Mouse (Mus musculus): ENCODE measurements around the gene Sac3d1.
"Not testable (repeated sequence)": the region's sequence is repeated elsewhere in the genome, so short reads cannot be mapped to it uniquely, and the experiment has no call there.

Sac3d1 gene

DNA sequence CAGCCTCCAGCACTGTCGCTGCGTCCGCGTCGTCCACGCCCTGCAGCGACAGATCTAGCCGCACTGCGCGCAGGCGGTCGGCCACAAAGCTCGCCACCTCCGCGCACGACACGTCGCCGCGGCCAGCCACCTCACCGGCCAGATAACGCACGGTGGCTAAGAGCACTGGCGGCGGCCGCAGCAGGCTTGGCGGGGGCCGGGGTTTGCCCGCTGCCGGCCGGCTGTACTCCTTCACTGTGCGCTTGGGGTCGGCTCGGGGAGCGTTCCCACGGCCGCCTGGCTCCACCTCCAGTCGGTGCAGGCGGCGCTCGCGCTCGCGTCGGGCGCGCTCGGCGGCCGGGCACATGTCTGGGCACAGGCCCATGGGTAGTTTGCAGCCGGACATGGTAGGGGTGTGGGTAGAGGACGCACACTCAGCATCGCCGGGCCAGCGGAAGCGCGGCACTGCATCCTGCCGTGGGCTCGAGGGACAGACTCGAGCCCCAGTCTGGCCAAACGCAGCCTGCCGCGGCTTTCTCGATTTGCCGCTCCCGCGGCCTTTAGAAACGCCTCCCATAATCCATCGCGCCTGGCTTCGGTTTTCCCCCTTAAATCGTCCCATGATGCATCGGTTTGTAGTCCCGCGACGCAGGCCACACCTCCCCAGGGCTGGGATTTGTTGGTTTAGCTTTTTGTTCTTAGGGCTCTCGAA, at the start of gene Sac3d1:
Gene Sac3d1 (minus strand): TSS at position 665 of the 691 bp plus-strand sequence.
- DNase-seq (ENCODE audit: extremely low read depth, insufficient read length, low spot score): peak; percentile 92

DNA sequence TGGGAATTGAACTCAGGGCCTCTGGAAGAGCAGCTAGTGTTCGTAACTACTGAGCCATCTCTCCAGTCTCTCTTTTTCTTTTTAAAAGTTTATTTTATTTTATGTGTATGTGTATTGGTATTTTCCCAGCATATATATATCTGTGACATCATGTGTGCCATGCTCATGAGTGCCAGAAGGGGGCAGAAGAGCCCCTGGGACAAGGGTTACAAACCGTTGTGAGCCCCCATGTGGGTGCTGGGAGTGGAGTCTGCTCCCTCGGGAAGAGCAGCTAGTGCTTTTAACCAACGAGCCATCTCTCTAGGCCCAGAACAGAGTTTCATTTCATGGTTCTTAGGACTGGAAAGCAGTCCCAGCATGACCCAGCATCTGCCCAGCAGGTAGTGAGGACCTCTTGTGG, 48.3 kb upstream of the Sac3d1 start:
- no peak for DNase-seq (ENCODE audit: extremely low read depth, insufficient read length, low spot score)

DNA sequence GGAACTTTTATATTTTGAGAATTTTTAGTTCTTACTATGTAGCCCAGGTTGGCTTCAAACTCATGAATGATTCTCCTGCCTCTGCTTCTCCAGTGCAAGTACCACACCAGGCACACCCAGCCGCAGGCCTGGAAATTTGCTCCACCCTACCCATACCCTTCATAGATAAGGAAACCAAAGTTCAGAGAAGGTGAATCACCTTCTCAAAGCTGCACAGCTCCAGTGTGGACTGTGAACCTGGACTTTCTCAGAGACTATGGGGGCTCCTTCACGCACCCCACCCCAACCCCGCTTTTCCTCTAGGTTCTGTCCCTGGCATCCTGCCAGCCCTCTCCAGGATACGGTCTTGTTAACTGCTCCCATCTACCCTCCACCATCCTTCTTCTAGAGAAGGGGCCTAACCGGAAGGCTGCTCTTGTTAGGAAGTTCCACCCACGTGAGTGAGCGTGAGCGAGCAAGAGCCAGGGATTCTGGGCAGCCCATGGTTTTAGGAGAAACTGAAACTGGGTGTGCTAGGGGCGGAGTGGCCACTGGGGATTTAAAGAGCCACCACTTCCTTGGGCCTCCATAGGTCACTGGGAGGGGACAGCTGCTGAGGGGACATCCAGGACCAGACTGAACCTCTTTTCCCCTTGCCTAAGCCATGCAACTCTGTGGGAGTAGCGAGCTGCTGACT, 45.6 kb upstream of the Sac3d1 start:
- no peak for DNase-seq (ENCODE audit: extremely low read depth, insufficient read length, low spot score)

DNA sequence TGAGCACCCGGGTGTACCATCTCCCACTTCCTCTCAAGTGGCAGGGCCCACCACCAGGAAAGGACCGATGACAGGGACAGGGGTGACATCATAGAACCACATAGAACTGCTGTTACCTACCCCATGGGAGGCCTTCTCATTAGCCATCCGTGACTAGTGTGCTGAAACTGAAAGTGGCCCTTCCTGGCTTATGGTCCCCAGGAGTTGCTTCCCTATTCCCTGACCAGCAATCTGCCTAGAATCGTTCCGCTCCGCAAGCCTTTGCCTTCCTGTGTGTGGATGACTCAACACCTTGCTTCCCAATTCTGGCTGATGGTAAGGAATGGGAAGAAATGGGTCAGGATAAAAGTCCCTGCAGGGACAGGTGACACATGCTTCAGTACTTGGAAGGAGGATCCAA, 38.8 kb upstream of the Sac3d1 start:
- peak; percentile 53 for DNase-seq (ENCODE audit: extremely low read depth, insufficient read length, low spot score)

DNA sequence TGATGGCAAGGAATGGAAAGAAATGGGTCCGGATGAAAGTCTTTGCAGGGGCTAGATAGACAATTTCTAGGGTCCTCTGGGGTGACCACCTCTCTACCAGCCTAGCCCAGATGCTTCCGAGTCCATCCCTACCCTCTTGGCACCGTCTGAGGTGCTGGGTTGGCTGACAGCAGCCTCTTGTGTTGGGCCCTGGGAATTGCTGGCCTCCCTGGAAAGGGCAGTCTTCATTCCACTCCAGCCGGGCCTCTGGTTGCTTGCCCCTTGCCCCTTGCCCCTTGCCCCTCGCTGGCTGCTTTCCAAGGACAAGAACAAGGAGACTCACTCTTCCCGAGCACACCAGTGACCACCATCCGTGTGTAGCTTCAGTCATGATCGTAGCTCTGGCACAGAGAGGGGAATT, 37.9 kb upstream of the Sac3d1 start:
- DNase-seq (ENCODE audit: extremely low read depth, insufficient read length, low spot score): no peak

DNA sequence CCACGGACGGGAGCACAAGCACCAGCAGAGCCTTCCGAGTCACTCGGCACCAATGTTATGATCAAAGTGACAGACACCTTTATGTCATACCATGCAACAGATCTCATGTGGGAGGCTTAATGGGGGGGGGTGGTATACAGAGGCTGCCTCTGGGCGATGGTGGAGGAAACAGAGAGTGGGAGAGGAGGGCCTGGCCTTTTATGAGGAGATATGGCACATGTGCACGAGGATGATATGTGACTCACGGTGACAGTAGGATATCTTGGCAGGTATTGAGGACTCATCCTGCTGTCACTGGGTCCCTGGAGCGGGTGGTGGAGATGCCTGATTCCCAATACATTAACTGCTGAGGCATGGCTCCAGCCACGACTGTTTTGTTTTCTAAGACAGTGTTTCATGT, 36.7 kb upstream of the Sac3d1 start:
- no peak for DNase-seq (ENCODE audit: extremely low read depth, insufficient read length, low spot score)

DNA sequence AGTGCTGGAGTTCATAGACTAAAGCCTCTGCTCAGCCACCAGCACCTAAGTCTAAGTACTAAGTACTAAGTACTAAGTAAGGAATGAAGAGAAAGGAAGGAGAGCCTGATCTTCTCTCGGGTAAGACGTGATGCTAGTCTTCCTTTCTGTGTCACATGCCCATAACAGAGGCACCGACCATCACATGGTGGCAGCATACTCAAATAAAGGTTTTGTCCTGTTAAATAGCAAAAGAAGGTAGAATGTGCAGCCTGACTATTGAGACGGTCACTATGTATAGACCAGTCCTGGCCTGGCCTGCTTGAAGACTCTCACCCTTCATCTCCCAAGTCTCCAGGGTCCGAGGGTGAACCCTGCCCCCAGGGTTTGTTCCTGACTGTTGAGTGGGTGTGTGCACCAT, 26.4 kb upstream of the Sac3d1 start:
- DNase-seq (ENCODE audit: extremely low read depth, insufficient read length, low spot score): no peak

DNA sequence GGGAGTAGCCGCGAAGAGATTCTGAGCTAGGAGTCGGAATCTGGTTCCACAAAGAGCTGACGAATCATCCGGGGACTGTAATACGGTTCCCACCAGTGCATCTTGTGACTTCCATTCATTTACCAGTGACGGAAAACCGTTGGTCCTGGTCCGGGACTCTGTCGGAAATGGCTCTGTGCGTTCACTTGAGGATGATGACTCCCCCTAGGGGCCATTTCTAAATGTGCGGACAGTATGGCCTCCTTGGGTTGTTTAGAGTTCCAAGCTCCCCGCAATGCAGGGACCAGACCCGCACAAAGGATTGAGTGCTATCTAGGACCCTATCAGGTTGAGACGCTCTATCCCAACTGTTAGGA, 22.9 kb upstream of the Sac3d1 start, which contains the start of gene Arl2:
Gene Arl2 (minus strand): TSS at position 155 of the 356 bp plus-strand sequence.
- no peak for DNase-seq (ENCODE audit: extremely low read depth, insufficient read length, low spot score)

DNA sequence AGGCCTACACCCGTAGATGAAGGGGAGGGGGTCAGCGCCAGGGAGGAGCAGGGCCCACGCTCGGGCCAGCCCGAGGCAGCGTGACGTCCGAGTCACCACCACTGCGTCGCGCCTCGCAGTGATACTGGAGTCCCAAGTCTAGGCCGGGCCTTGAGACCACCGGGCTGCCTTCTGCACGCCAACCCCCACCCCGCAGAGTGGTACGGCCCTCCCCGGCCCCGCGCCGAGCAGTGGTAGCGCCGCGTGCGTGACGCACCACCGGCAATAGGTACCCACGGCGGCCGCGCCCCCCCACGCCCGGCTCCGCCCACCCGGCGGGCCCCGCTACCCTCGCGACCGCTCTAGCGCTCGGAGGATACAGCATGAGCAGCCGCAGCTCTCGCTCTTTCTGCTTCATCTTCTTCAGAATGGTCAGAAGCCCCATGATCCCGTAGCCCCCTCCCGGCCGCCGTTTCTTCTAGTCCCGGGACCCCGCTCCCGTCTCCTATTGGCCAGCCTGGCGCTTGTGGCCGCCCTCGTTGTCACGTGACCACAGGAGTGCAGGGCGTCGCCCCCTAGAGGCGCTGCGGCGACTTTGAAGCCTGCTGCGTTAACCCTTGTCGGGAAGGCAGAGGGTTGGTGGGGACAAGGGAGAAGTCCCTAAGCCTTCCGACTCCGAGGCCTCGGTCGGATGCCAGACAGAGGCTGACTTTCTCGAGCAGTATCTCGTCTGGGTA, 22.4 kb upstream of the Sac3d1 start, which contains the start of gene Batf2:
Gene Batf2 (plus strand): TSS at position 306 of the 716 bp plus-strand sequence.
- peak; percentile 94 for DNase-seq (ENCODE audit: extremely low read depth, insufficient read length, low spot score)

DNA sequence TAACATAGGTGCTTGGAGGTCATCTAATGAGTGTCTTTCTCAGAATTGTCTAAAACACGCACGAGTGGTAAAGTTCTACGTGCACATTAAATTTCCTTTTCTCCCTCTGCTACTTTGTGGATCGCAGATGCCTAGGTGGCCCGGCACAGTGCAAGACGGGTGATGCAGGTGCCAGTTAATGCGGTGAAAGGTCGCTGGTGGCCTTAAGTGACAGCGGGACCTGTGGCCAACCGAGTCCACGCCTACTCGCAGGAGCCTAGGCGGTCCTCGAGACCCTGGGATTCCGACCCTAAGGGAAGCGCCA, 21.9 kb upstream of the Sac3d1 start:
- DNase-seq (ENCODE audit: extremely low read depth, insufficient read length, low spot score): no peak

DNA sequence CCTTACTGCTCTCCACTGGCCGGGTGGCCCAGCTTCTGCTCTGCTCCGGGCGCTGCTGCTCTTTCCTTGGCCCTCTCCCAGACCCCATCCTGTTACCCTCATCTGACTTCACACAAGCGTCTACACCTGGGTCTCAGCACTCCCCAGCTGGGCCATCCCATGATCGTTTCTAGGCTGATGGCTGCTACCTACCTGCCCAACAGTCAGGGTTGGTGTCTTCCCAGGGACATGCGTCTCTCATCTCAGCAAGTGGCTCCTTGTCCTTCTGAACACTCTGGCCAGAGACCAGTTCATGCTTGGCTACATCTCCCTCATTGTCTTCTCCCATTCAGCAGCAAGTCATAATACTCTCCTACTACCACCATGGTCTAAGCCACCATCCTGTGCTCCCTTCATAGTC, 21.3 kb upstream of the Sac3d1 start:
- DNase-seq (ENCODE audit: extremely low read depth, insufficient read length, low spot score): no peak

DNA sequence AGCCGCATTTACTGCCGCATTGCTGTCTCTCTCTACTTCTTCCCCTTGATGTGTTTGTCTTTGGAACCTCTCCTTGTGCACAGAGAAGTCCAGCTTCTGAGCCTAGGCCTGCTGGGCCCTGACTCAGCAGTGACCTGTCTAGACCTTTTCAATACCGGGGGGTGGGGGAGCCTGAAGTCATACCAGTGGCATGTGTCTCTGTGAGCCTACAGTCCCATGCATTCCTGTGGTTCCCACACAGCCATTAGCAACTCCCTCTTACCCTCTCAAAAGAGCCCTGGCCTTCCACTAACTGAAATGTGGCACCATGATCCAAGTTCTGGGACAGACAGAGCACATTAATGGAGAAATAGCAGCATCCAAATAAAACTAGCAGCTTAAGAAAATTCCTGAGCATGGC, 17.9 kb upstream of the Sac3d1 start:
- peak; percentile 74 for DNase-seq (ENCODE audit: extremely low read depth, insufficient read length, low spot score)

DNA sequence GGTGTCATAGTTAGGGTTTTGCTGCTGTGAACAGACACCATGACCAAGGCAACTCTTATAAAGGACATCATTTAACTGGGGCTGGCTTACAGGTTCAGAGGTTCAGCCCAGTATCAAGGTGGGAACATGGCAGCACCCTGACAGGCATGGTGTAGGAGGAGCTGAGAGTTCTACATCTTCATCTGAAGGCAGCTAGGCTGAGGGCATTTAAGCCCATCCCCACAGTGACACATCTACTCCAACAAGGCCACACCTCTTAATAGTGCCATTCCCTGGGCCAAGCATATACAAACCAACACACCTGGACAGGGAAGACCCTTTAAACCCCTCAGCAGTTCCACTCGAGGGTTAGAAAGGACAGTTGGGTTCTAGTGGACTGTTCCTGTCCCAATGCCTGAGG, 14.7 kb upstream of the Sac3d1 start:
- not testable (repeated sequence) for DNase-seq (ENCODE audit: extremely low read depth, insufficient read length, low spot score)

DNA sequence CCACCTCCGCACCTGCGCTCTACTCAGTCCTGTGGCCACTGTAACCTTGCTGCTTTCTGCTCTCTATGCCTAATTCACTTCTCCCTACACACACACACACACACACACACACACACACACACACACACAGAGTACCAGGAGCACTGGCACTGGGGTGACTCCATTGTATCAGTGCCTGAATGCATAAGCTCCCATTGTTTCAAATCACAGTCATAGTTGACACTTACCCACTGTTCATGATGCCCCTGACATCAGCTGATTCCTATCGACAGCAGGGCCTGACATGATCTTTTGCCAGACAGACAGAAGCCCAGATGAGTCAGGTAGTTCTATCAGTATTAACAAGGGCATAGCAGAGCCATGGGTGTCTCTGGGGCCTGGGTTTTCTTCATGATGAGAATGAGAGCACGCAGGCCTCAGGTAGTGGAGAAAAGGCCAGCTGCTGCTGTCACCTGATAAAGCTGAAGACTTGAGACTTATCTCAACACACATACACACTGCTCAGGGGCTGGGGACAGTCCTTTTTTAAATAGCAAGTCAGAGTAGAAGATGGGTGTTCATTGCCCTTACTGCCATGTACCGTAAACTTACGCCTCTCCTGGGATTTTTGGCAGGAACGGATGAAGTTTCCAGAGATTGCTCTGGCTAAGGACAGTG, 13.8 kb upstream of the Sac3d1 start:
- DNase-seq (ENCODE audit: extremely low read depth, insufficient read length, low spot score): no peak

DNA sequence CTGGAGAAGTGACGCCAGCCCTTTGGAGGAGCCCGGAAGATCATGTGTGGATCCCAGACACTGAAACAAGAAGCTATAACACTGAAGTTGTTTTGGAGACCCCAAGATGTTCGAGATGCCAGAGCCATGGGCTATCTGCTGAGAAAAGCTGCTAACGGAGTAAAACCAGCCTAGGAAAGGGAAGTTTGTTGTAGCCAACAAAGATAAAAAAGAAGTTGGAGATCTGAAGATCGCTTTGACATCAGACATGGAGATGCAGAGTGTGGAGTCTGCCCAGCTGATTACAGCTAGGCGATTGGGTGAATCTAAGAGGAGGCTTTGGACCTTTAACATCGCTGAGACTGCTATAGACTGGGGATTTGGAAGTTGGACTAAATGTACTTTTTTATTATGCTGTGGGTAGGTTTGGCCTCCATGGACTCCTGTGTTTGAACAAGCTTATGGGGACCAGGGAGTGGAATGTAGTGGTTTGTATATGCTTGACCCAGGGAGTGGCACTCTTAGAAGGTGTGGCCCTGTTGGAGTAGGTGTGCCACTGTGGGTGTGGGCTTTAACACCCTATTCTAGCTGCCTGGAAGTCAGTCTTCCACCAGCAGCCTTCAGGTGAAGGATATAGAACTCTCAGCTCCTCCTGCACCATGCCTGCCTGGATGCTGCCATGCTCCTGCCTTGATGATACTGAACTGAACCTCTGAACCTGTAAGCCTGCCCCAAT, 12.1 kb upstream of the Sac3d1 start:
- DNase-seq (ENCODE audit: extremely low read depth, insufficient read length, low spot score): not testable (repeated sequence)

DNA sequence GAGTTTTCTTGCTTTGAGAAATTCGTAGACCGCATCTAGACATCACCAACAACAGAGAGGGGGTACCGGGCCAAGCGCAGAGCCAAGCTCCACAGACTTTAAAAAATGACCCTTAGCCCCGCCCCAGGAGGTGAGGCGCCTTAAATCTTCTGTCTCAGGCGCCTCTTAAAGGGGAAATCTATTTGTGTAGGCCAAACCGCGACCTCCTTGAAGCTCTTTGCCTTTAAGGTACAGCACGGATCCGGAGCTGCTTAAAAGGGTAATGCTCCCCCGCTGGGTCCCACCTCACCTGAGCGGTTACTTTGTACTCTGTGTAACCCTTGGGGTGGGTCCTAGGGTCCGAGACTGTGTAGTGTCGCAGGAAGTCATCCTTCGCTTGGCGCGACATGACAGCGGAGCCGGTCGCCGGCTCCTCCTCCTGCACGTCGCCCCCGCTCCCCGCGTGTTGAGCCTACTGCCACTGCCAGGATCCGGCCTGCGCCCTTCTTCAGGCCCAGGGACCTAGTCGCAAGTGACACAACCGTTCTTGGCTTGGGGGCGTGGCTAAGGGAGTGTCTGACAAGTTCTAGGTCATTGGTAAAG, 9.4 kb upstream of the Sac3d1 start, which contains the start of gene Snx15:
Gene Snx15 (minus strand): TSS at position 545 of the 582 bp plus-strand sequence.
- peak; percentile 97 for DNase-seq (ENCODE audit: extremely low read depth, insufficient read length, low spot score)

DNA sequence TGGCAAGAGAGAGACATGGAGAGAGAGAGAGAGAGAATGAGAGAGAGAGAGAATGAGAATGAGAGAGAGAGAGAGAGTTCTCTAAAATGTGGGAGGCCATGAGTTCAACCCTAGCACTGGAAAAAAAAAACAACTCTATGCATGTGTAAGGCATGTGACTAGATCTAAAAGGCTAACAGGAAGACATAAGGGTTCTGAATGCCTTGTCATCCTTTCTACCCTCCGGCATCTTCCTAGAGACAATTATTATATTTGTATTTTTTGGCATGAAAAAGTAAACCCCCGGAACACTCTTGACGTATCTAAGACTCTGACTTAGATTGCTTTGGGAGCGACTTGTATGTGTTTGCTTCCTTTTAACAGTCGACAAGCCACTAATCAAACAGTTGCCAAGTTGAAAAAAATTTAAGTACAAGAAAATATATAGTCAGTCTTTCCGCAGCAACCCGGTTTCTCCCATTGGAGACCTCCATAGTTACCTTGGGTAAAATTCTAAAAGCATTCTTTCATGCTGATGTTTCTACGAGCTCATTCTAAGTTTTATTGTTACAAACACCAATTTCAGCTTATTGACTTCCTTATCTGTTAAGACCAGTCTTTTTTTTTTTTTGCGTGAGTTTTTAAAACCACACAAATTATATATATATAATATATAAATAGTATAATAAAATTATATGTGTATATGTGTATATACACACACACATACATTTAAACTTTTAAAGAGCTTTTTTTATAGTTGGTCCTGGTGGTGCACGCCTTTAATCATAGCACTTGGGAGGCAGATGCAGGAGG, 8.5 kb upstream of the Sac3d1 start:
- no peak for DNase-seq (ENCODE audit: extremely low read depth, insufficient read length, low spot score)

DNA sequence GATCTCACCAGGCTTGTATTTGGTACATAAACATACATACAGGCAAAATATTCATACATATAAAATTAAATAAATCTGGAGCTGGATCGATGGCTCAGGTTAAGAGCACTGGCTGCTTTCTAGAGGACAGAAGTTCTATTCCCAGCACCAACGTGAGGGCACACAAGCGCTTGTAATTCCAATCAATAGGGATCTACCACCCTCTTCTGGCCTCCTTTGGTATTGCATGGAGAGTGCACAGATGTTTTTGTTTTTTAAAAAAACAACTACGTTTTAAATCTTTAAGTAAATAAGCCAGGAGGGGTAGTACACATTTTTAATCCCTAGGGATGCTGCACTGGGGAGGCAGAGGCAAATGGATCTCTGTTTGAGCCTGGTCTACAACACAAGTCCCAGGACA, 7.8 kb upstream of the Sac3d1 start:
- DNase-seq (ENCODE audit: extremely low read depth, insufficient read length, low spot score): peak; percentile 47

DNA sequence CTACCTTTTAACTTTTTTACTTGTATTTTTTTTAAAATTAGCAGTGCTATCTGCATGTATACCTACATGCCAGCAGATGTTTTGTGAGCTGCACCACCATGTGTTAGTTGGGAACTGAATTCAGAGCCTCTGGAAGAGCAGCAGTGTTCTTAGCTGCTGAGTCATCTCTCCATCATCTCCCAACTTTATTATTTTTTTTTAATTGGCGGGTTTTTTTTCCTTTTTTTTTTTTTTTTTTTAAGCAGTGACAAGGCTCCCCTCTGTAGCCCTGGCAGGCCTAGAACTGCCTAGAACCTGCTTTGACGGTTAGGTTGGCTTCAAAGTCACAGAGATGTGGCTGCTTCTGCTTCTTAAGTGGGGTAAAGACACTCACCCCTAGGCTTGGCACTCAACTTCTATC, 6.4 kb upstream of the Sac3d1 start:
- no peak for DNase-seq (ENCODE audit: extremely low read depth, insufficient read length, low spot score)

DNA sequence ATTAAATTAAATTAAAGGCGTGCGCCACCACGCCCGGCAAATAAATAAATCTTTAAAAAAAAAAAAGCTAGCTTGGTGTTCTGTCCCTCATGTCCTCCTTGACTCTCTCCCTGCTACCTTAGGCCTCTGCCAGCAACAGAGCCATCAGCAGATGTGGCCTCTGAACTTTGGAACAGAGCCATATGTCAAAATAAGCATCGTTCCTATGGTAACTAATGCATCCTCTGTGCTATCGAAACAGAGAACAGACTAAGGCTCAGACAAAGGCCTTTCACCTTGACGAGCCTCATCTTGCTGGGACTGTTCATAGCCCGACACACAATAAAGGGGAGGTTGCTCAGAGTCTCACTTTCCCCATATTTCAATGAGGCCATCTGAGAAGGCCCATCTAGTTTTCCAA, 4.9 kb upstream of the Sac3d1 start:
- no peak for DNase-seq (ENCODE audit: extremely low read depth, insufficient read length, low spot score)

Data from 3134 (cell line).